Mouse (Mus musculus) Patski (cell line): ENCODE measurements at regions not wholly inside any gene's neighbourhood (a gene's known extent, or its start where the extent isn't known, plus 50 kb on each side); places are given as distances from the start of the nearest gene placed in this dataset.

Experiments
- ATAC-seq: fragments of 100-300 bp; one replicate; pipeline ENCODE4 v1.8.0; 2021
- CTCF ChIA-PET: fragments of 350-600 bp; sonication (Branson Sonifier 250); formaldehyde crosslinking; loops from one replicate; lab custom pipeline; 2022; ENCODE audit warnings: inconsistent platforms; lab: Charles Lee
- POLR2A ChIA-PET: fragments of 350-600 bp; sonication (Branson Sonifier 250); formaldehyde crosslinking; loops from one replicate; lab custom pipeline; 2022; ENCODE audit warnings: antibody characterized with exemption, inconsistent platforms; lab: Charles Lee
- DNase-seq: peaks from one replicate; pipeline ENCODE4 v3.0.0-alpha.2; 2011; ENCODE audit warnings: low read depth, low spot score
- H3K27me3 ChIP-seq: fragments of 371-371 bp; one replicate; pipeline ENCODE4 v1.5.1; 2021
- CTCF ChIP-seq: fragments of 100-300 bp; IDR thresholded peaks from one replicate; pipeline ENCODE4 v1.5.1; 2021
- in situ Hi-C: fragments of 300-500 bp; cut with MboI; formaldehyde crosslinking; loops from 3 replicates; pipeline ENCODE4 v1.11.1; 2018; ENCODE audit warnings: low pct_unique_long_range_greater_than_20kb, mixed read lengths

- DNase-seq (no peak), ATAC-seq (no peak)
- in situ Hi-C loops: no loop called here
- no peak for TF ChIP-seq CTCF
- ChIA-PET CTCF (no interaction called here), POLR2A (no interaction called here)
- H3K27me3 ChIP-seq: no peaks in the 10 kb centered on the region
Observed at GRCm38 (mm10) chr1:3012530-3012929, 1795.2 kb upstream of the Gm37988 start.

DNA sequence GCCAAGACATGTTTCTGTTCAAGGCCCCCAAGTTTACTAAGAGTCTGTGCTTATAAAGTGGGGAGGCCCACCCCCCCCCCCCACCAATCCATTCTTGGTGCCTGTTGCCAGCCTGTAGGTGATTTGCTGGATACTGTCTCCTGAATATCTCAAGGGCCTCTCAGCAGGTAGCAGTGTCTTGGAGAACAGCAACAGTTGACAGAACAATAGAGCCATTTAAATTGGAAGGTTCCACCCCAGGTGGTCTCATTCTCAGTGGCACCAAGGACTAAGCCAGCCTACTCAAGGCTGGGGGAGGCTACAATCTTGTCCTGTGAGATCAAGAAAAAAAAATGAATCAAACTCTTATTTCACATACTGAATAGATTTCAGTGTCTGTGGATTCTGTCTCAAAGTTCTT is 1744.9 kb upstream of the Gm37988 start:
- in situ Hi-C loops: no loop called here
- TF ChIP-seq CTCF: no peak
- CTCF ChIA-PET: no interaction called here

GRCm38 (mm10) chr1:3094375-3094774 is 1713.3 kb upstream of the Gm37988 start:
- no peaks in the 10 kb centered on the region for H3K27me3 ChIP-seq
- ChIA-PET CTCF (no interaction called here), POLR2A (no interaction called here)
- ATAC-seq: no peak
- in situ Hi-C loops: no loop called here
- no peak for TF ChIP-seq CTCF
- DNase-seq: no peak

More for the DNA sequence above, 1744.9 kb upstream of the Gm37988 start:
- POLR2A ChIA-PET: no interaction called here
- ATAC-seq (no peak), DNase-seq (no peak)
- no peaks in the 10 kb centered on the region for H3K27me3 ChIP-seq

- POLR2A ChIA-PET: no interaction called here
- in situ Hi-C loops: no loop called here
- no peak for TF ChIP-seq CTCF
- H3K27me3 ChIP-seq: no peaks in the 10 kb centered on the region
- ATAC-seq (no peak), DNase-seq (no peak)
- CTCF ChIA-PET: no interaction called here
Observed at GRCm38 (mm10) chr1:3094910-3095309, 1712.8 kb upstream of the Gm37988 start.

DNA sequence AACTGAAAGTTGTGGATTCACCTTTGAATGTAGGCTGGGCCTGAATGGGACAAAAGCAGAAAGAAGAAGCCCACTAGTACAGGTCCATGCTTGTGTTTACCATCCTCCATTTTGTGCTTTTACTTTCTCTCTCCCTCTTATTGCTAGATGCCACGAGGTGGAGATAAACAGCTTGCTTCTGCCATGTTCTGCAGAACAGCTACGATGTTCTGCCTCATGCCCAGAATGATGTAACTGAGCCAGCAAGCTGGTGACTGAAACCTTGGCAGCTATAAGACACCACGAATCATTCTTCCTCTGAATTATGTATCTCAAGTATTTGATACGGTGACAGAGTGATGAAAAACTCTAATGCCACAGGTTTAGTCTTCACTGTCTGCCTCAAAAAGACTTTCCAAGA is 1694.1 kb upstream of the Gm37988 start:
- ATAC-seq (no peak), DNase-seq (no peak)
- no peak for TF ChIP-seq CTCF
- POLR2A ChIA-PET: no interaction called here
- H3K27me3 ChIP-seq: no peaks in the 10 kb centered on the region
- CTCF ChIA-PET: no interaction called here
- in situ Hi-C loops: no loop called here

DNA sequence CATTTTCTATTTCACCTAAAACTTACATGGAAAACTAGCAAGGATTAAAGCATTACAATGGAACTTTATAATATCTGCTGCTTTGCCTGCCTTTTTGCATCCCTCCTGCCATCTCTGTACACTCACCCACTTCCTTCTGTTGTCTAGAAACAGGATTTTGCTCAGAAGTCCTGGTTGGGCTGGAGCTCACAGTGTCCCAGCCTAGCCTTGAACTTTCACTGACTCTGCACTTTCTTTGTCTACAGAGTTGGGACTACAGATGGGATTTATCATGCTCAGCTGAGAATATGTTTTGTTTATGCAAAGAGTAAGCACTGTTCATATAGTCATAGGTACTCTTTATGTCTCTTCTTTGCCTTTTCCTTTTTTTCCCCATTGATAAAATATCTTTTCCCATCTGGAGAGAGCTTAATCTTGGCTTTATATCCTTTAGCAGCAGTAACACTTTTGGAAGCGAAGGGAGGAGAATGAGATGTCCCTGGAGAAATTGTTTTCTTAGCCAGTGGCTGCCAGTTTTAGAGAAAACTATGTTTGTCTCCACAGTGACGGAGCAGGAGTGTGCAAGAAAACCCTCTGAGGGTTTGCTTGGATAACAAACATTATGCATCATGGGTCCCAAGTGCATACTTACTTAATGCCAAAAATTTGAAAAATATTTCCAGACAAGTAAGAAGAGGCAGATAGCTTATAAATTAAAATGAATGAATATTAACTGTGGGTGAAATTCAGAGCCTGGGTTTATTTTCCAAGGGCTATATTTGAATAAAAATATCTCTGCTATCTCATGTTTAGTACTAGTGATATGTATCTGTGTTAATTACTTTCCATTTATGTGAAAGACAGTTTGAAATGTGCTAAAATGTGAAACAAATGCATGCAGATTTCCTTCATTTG is 1687.9 kb upstream of the Gm37988 start:
- no peaks in the 10 kb centered on the region for H3K27me3 ChIP-seq
- DNase-seq: no peak
- TF ChIP-seq CTCF: no peak
- no peak for ATAC-seq
- POLR2A ChIA-PET: no interaction called here
- CTCF ChIA-PET: interaction anchor here (1.2 kb wide), 1 partner anchor 9 kb away, joined by 6 read pairs; no protein-coding TSS in a partner anchor
- in situ Hi-C loops: no loop called here

DNA sequence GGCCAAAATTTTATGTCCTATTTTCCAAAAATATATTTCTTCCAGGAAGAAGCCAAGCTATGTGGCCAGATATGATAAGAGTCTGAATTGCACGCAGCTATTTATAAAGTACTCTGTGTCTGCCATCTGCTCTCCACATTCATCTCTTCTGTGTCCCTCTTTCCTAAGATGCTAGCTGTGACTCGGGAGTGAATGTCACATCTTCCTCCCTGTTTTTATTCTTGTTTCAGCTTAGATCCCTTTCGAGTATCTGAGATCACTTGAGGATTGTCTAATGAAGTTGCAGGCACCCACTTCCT is 1687.4 kb upstream of the Gm37988 start:
- no peak for DNase-seq
- CTCF ChIA-PET: interaction anchor here (1.2 kb wide), 1 partner anchor 8 kb away, joined by 6 read pairs; no protein-coding TSS in a partner anchor
- in situ Hi-C loops: no loop called here
- no peak for TF ChIP-seq CTCF
- ATAC-seq: no peak
- POLR2A ChIA-PET: no interaction called here
- H3K27me3 ChIP-seq: no peaks in the 10 kb centered on the region

DNA sequence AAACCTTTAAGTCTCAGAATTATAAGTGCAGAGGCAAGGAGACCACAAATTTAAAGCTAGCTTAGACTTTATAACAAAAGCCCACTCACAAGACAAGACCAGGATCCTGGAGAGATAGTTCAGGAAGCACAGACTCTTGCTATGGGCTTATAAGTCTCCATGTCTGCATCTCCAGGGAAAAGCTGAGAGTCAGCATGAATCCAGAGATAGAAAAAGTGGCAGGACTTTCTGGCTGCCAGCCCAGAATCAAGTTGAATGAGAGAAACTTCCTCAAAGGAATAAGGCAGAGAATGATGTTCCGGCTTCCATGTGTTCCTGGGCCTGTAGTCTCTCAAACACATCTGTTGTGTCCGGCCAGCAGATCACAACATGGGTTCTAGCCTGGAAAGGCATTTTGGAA is 1686.4 kb upstream of the Gm37988 start:
- no peak for TF ChIP-seq CTCF
- H3K27me3 ChIP-seq: no peaks in the 10 kb centered on the region
- POLR2A ChIA-PET: no interaction called here
- ATAC-seq: no peak
- in situ Hi-C loops: no loop called here
- DNase-seq: no peak
- CTCF ChIA-PET: no interaction called here

GRCm38 (mm10) chr1:3121745-3122144 is 1685.9 kb upstream of the Gm37988 start:
- ATAC-seq (no peak), DNase-seq (no peak)
- no peaks in the 10 kb centered on the region for H3K27me3 ChIP-seq
- in situ Hi-C loops: no loop called here
- ChIA-PET POLR2A (no interaction called here), CTCF (no interaction called here)
- TF ChIP-seq CTCF: no peak
